Mouse (Mus musculus): Measurements from ENCODE around the gene Slc35c1.

Gene Slc35c1

DNA sequence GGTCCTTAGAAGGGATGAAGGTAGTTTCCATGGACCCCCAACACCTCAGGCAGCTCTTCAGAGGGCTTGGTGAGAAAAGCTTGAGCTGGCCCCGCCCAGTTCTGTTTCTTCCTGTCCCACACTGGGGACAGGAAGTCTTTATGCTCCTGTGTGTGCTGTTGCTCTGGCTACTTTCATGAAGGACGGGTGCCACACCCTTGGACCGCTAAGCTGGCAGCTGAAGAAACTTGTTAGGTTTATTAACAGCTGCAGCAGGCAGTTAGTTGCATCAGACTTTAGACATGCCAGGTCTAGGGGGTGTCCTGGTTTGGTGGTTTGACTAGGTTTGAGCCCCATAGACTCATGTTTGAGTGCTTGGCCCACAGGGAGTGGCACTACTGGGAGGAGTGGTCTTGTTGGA lies 4.4 kb upstream of the Slc35c1 start:
- Histone ChIP-seq H3K4me1 (replicated peaks; ENCODE audit: low read depth, low read length) (peaks cover 29% of the 10 kb centered on the region), H3K4me3 (replicated peaks; ENCODE audit: low read length) (0 out of 2 replicates have a peak overlapping the region, but pooled peaks have one; percentile 7), H3K27me3 (ENCODE audit: insufficient read depth, low read length) (peaks cover 31% of the 10 kb centered on the region), H3K36me3 (ENCODE audit: insufficient read depth, low read length) (no peaks in the 10 kb centered on the region), H3K9me3 (ENCODE audit: low read length) (no peaks in the 10 kb centered on the region)
- no peak for TF ChIP-seq NANOG (IDR thresholded peaks at IDR 0.05; ENCODE audit: borderline replicate concordance, low read length)
- TF ChIP-seq POU5F1 (IDR thresholded peaks at IDR 0.05; ENCODE audit: borderline replicate concordance, low read length): no peak
- TF ChIP-seq CTCF (conservative IDR thresholded peaks at IDR 0.05; ENCODE audit: low read length): no peak

DNA sequence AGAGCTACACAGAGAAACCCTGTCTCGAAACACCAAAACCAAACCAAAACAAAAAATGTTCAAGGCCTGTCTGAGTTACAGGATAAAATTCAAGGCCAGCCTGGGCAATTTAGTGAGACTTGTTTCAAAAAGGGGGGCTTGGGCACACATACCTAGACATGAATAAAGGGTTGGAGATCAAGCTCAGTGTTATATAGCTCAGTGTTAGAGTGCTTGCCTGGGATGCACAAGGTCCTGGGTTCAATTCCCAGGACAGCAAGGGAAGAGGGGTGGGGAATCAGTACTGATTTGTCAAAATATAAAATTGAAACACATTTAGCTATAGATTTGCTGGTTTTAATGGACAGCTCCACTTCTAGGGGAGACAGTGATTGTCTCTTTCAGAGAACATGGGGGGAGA lies 877 bp upstream of the Slc35c1 start:
- TF ChIP-seq NANOG (IDR thresholded peaks at IDR 0.05; ENCODE audit: borderline replicate concordance, low read length): no peak
- no peak for TF ChIP-seq POU5F1 (IDR thresholded peaks at IDR 0.05; ENCODE audit: borderline replicate concordance, low read length)
- TF ChIP-seq CTCF (conservative IDR thresholded peaks at IDR 0.05; ENCODE audit: low read length): no peak
- peaks cover 51% of the 10 kb centered on the region for H3K4me1 ChIP-seq (replicated peaks; ENCODE audit: low read depth, low read length)
- H3K9me3 ChIP-seq (ENCODE audit: low read length): no peaks in the 10 kb centered on the region
- H3K36me3 ChIP-seq (ENCODE audit: insufficient read depth, low read length): peaks cover 14% of the 10 kb centered on the region; the same call in 1 of the 2 replicates
- H3K4me3 ChIP-seq (replicated peaks; ENCODE audit: low read length): no peak overlapping the region
- peaks cover 59% of the 10 kb centered on the region for H3K27me3 ChIP-seq (ENCODE audit: insufficient read depth, low read length)

DNA sequence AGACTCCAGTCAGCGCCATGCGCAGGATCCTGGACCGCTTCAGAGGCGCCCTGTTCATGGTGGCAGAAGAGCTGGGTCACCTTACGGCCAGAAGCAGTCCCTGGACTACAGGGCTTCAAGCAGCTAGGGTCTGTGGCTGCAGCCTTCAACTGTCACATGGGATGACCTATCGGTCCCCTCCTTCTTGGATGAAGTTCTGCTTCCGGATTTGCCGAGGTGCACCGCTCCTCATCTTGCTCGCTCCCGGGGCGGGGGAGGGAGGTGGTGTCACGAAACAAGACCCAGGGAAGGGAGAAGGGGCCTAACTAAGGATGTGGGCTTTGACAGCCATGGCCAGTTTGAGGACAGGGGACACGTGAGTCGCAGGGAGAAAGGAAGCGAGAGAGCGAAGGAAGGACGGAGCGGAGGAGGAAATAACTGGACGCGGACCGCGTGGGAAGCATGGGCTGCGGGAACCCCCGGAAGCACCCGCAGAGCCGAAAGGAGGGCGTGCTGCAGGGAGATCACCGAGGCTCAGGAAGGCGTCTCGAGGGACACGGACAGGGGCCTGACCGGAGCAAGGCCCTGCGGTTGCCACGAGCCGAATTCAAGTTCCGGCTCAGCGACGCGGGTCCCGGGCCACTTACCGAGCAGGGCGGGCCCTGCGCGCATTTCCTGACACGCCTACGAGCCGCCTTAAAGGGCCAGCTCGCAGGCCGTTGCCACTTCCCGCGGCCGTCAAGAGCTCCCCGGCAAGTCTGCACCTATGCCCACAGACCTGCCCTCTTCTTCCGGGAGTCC lies 1.0 kb downstream of the Slc35c1 start:
- TF ChIP-seq CTCF (conservative IDR thresholded peaks at IDR 0.05; ENCODE audit: low read length) (no peak), NANOG (IDR thresholded peaks at IDR 0.05; ENCODE audit: borderline replicate concordance, low read length) (no peak), POU5F1 (IDR thresholded peaks at IDR 0.05; ENCODE audit: borderline replicate concordance, low read length) (no peak)
- no peaks in the 10 kb centered on the region for H3K9me3 ChIP-seq (ENCODE audit: low read length)
- peaks cover 40% of the 10 kb centered on the region for H3K4me1 ChIP-seq (replicated peaks; ENCODE audit: low read depth, low read length)
- H3K36me3 ChIP-seq (ENCODE audit: insufficient read depth, low read length): peaks cover 21% of the 10 kb centered on the region
- peak overlapping the region; percentile 87 for H3K4me3 ChIP-seq (replicated peaks; ENCODE audit: low read length)
- peaks cover 59% of the 10 kb centered on the region for H3K27me3 ChIP-seq (ENCODE audit: insufficient read depth, low read length)

DNA sequence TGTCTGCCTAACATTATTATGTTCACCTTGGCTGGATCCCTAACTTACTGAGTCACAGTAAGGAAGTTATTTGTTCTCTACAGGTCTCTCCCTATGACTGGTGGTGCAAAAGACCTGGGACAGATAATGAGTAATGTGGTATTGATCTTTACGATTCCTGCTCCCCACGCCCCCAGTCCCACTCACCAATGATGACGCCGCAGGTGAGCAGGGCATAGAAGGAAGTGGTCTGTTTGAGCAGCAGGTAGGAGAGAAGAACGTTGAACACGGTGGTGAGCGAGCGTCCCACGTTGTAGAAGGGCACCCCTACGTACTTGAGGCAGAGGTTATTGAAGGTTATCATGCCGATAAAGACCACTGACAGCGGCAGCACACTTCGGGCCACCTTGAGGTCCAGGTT lies 1.9 kb downstream of the Slc35c1 start:
- Histone ChIP-seq H3K4me3 (replicated peaks; ENCODE audit: low read length) (peak overlapping the region; percentile 87), H3K9me3 (ENCODE audit: low read length) (no peaks in the 10 kb centered on the region), H3K4me1 (replicated peaks; ENCODE audit: low read depth, low read length) (peaks cover 36% of the 10 kb centered on the region), H3K36me3 (ENCODE audit: insufficient read depth, low read length) (peaks cover 29% of the 10 kb centered on the region), H3K27me3 (ENCODE audit: insufficient read depth, low read length) (peaks cover 59% of the 10 kb centered on the region)
- no peak for TF ChIP-seq CTCF (conservative IDR thresholded peaks at IDR 0.05; ENCODE audit: low read length)

DNA sequence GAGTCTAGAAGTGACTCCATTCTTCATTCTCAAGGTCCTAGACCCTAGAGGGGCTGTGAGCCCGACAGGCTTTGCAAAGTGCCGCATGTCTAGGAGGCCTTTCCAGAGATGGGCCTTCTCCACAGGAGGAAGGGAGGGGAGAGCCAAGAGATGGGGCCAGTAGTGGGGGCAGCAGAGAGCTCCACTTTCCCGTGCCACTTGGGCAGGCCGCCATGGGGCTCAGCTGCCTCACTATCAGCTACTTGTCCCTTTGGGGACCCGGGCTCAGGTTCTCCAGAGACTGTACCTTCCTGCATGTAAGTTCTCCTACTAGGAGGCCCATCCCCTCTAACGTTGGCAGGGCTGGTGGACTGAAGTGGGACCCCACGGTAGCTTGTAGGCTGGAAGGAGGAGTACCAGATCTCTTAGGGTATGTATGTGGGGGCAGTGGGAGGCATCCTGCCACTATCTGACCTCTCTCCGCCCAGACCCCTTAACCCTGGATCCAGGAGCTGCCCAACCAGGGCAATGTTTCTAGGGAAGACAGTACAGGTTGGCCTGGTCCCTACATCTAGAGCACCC lies 3.3 kb downstream of the Slc35c1 start:
- TF ChIP-seq NANOG (IDR thresholded peaks at IDR 0.05; ENCODE audit: borderline replicate concordance, low read length): no peak
- TF ChIP-seq CTCF (conservative IDR thresholded peaks at IDR 0.05; ENCODE audit: low read length): no peak
- no peak for TF ChIP-seq POU5F1 (IDR thresholded peaks at IDR 0.05; ENCODE audit: borderline replicate concordance, low read length)
- H3K36me3 ChIP-seq (ENCODE audit: insufficient read depth, low read length): peaks cover 32% of the 10 kb centered on the region
- no peak overlapping the region for H3K4me3 ChIP-seq (replicated peaks; ENCODE audit: low read length)
- H3K4me1 ChIP-seq (replicated peaks; ENCODE audit: low read depth, low read length): peaks cover 40% of the 10 kb centered on the region
- H3K9me3 ChIP-seq (ENCODE audit: low read length): no peaks in the 10 kb centered on the region
- peaks cover 52% of the 10 kb centered on the region for H3K27me3 ChIP-seq (ENCODE audit: insufficient read depth, low read length)

DNA sequence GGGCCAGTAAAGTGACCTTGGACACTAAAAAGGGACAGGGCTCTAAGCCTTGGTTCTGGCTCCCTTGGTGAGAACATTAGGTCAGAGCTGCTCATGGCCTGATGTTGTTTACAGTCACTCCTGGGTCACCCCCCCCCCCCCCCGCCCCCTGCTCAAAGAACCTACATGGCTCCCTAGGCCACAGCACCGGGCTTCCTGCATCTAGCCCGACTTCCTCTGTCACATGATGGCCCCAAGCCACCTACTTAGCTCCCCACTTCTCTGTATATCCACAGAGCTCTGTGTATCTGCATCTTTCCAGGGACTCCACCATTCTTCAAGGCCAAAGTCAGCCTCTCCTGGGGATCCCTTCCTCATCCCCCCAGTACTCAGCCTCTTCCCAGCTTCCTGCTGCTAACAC lies 4.6 kb downstream of the Slc35c1 start:
- Histone ChIP-seq H3K36me3 (ENCODE audit: insufficient read depth, low read length) (peaks cover 32% of the 10 kb centered on the region), H3K27me3 (ENCODE audit: insufficient read depth, low read length) (peaks cover 38% of the 10 kb centered on the region), H3K9me3 (ENCODE audit: low read length) (no peaks in the 10 kb centered on the region), H3K4me3 (replicated peaks; ENCODE audit: low read length) (no peak overlapping the region), H3K4me1 (replicated peaks; ENCODE audit: low read depth, low read length) (peaks cover 42% of the 10 kb centered on the region)
- TF ChIP-seq CTCF (conservative IDR thresholded peaks at IDR 0.05; ENCODE audit: low read length) (no peak), POU5F1 (IDR thresholded peaks at IDR 0.05; ENCODE audit: borderline replicate concordance, low read length) (no peak)

DNA sequence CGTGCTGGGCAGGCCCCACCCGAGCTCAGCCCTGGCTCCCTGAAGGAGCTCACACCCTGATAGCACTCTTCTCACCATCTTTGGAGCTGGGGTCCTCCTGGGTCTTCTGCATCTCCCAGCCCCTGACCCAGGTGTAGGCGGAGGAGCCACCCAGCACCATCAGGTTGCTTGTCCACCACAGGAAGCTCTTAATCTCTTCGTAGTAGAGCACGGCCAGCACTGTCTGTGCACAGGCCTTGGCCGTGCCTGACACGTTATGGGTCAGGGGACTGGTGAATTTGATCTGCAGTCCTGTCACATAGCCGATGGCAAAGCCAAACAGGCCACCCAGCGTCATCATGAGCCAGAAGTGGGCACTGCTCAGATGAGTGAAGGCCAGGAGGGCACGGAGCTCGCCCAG lies 6.2 kb downstream of the Slc35c1 start:
- TF ChIP-seq NANOG (IDR thresholded peaks at IDR 0.05; ENCODE audit: borderline replicate concordance, low read length): no peak
- TF ChIP-seq CTCF (conservative IDR thresholded peaks at IDR 0.05; ENCODE audit: low read length): no peak
- TF ChIP-seq POU5F1 (IDR thresholded peaks at IDR 0.05; ENCODE audit: borderline replicate concordance, low read length): no peak
- peaks cover 23% of the 10 kb centered on the region for H3K27me3 ChIP-seq (ENCODE audit: insufficient read depth, low read length)

DNA sequence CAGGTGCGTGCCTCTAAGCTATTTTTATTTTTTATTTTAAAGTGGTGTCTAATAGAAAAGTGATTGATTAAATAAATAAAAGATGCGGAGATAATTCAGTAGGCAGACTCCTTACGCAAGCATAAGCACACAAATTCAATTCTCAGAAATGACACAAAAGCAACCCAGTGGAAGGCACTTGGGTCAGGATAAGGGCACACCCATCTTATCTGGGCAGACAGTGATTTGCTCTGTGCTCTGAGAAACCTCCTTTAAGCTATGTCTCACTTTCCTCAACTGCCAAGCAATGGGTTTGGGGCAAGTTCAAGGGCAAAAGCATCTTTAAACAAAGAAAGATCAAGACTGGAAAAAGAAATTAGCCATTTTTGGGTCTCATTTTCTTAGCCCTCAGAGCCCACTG lies 9.2 kb downstream of the Slc35c1 start:
- peaks cover 12% of the 10 kb centered on the region for H3K4me1 ChIP-seq (replicated peaks; ENCODE audit: low read depth, low read length)
- H3K4me3 ChIP-seq (replicated peaks; ENCODE audit: low read length): no peak overlapping the region
- no peaks in the 10 kb centered on the region for H3K27me3 ChIP-seq (ENCODE audit: insufficient read depth, low read length)
- peaks cover 18% of the 10 kb centered on the region for H3K36me3 ChIP-seq (ENCODE audit: insufficient read depth, low read length)
- no peaks in the 10 kb centered on the region for H3K9me3 ChIP-seq (ENCODE audit: low read length)
- no peak for TF ChIP-seq POU5F1 (IDR thresholded peaks at IDR 0.05; ENCODE audit: borderline replicate concordance, low read length)
- no peak for TF ChIP-seq CTCF (conservative IDR thresholded peaks at IDR 0.05; ENCODE audit: low read length)
- no peak for TF ChIP-seq NANOG (IDR thresholded peaks at IDR 0.05; ENCODE audit: borderline replicate concordance, low read length)

More for the DNA sequence above, 6.2 kb downstream of the Slc35c1 start:
- Histone ChIP-seq H3K4me1 (replicated peaks; ENCODE audit: low read depth, low read length) (peaks cover 28% of the 10 kb centered on the region), H3K4me3 (replicated peaks; ENCODE audit: low read length) (no peak overlapping the region), H3K36me3 (ENCODE audit: insufficient read depth, low read length) (peaks cover 32% of the 10 kb centered on the region), H3K9me3 (ENCODE audit: low read length) (no peaks in the 10 kb centered on the region)

Data from E14TG2a.4 (cell line).